Mouse (Mus musculus): Measurements from ENCODE around the gene Dtnb. TPM values are rescaled to one million over a fixed set of nuclear protein-coding genes. Genes with fewer than 3 reads are reported as not detected.
A peak's percentile ranks its signal among the peaks of the same experiment; 100 is the strongest.

The Dtnb gene
- total and polyA plus RNA-seq, 2 experiments: 11.7 to 35.6 TPM

GRCm38 (mm10) chr12:3739749-3740704 is 167.8 kb downstream of the Dtnb start:
- Histone ChIP-seq H3K9ac (ENCODE audit: low read depth, low read length) (no peak overlapping the region), H3K4me1 (ENCODE audit: control insufficient read depth, insufficient read depth, low read length) (no peaks in the 10 kb centered on the region; the same call in none of the 2 replicates), H3K27ac (replicated peaks; ENCODE audit: insufficient read depth, low read depth, low read length) (peak overlapping the region; percentile 2; the same call in 1 of the 2 replicates), H3K36me3 (ENCODE audit: control insufficient read depth, insufficient read depth, low read length) (no peaks in the 10 kb centered on the region), H3K27me3 (ENCODE audit: control insufficient read depth, insufficient read depth, low read length) (no peaks in the 10 kb centered on the region), H3K79me2 (ENCODE audit: control insufficient read depth, insufficient read depth, low read length) (no peaks in the 10 kb centered on the region), H3K4me3 (ENCODE audit: insufficient read depth, low read depth, low read length) (no peak overlapping the region)
- WGBS: 71% methylated on average over 18 of the region's 18 CpGs
- no peak for DNase-seq (ENCODE audit: extremely low read depth, low read depth, low spot score)
- TF ChIP-seq CTCF (IDR thresholded peaks at IDR 0.05; ENCODE audit: low read depth, low read length): no peak
- TF ChIP-seq POLR2A (IDR thresholded peaks at IDR 0.05; ENCODE audit: extremely low read depth, insufficient read depth, low read length): no peak

- Histone ChIP-seq H3K27me3 (ENCODE audit: control insufficient read depth, insufficient read depth, low read length) (no peaks in the 10 kb centered on the region), H3K36me3 (ENCODE audit: control insufficient read depth, insufficient read depth, low read length) (no peaks in the 10 kb centered on the region), H3K79me2 (ENCODE audit: control insufficient read depth, insufficient read depth, low read length) (no peaks in the 10 kb centered on the region), H3K4me3 (ENCODE audit: insufficient read depth, low read depth, low read length) (no peak overlapping the region), H3K4me1 (ENCODE audit: control insufficient read depth, insufficient read depth, low read length) (no peaks in the 10 kb centered on the region; the same call in none of the 2 replicates), H3K9ac (ENCODE audit: low read depth, low read length) (no peak overlapping the region), H3K27ac (replicated peaks; ENCODE audit: insufficient read depth, low read depth, low read length) (no peak overlapping the region)
- no peak for DNase-seq (ENCODE audit: extremely low read depth, low read depth, low spot score)
- TF ChIP-seq CTCF (IDR thresholded peaks at IDR 0.05; ENCODE audit: low read depth, low read length) (no peak), POLR2A (IDR thresholded peaks at IDR 0.05; ENCODE audit: extremely low read depth, insufficient read depth, low read length) (no peak)
- 83% methylated on average over 3 of the region's 3 CpGs for WGBS
Observed at GRCm38 (mm10) chr12:3740705-3741081, 168.5 kb downstream of the Dtnb start.

- Histone ChIP-seq H3K36me3 (ENCODE audit: control insufficient read depth, insufficient read depth, low read length) (no peaks in the 10 kb centered on the region), H3K4me1 (ENCODE audit: control insufficient read depth, insufficient read depth, low read length) (peaks cover 2% of the 10 kb centered on the region), H3K27me3 (ENCODE audit: control insufficient read depth, insufficient read depth, low read length) (no peaks in the 10 kb centered on the region), H3K9ac (ENCODE audit: low read depth, low read length) (no peak overlapping the region), H3K27ac (replicated peaks; ENCODE audit: insufficient read depth, low read depth, low read length) (no peak overlapping the region), H3K79me2 (ENCODE audit: control insufficient read depth, insufficient read depth, low read length) (no peaks in the 10 kb centered on the region), H3K4me3 (ENCODE audit: insufficient read depth, low read depth, low read length) (no peak overlapping the region)
- WGBS: 73% methylated on average over 7 of the region's 7 CpGs
- TF ChIP-seq CTCF (IDR thresholded peaks at IDR 0.05; ENCODE audit: low read depth, low read length) (no peak), POLR2A (IDR thresholded peaks at IDR 0.05; ENCODE audit: extremely low read depth, insufficient read depth, low read length) (no peak)
- DNase-seq (ENCODE audit: extremely low read depth, low read depth, low spot score): peak; percentile 12
Observed at GRCm38 (mm10) chr12:3745432-3746105, 173.4 kb downstream of the Dtnb start.

- peaks cover 2% of the 10 kb centered on the region for H3K4me1 ChIP-seq (ENCODE audit: control insufficient read depth, insufficient read depth, low read length)
- WGBS: 97% methylated on average over 3 of the region's 3 CpGs
- H3K9ac ChIP-seq (ENCODE audit: low read depth, low read length): no peak overlapping the region
- H3K27me3 ChIP-seq (ENCODE audit: control insufficient read depth, insufficient read depth, low read length): no peaks in the 10 kb centered on the region
- no peak overlapping the region for H3K27ac ChIP-seq (replicated peaks; ENCODE audit: insufficient read depth, low read depth, low read length)
- 0 out of 2 replicates have a peak, but pooled peaks cover 1% of the 10 kb centered on the region for H3K36me3 ChIP-seq (ENCODE audit: control insufficient read depth, insufficient read depth, low read length)
- DNase-seq (ENCODE audit: extremely low read depth, low read depth, low spot score): no peak
- no peak for TF ChIP-seq POLR2A (IDR thresholded peaks at IDR 0.05; ENCODE audit: extremely low read depth, insufficient read depth, low read length)
- no peak for TF ChIP-seq CTCF (IDR thresholded peaks at IDR 0.05; ENCODE audit: low read depth, low read length)
- H3K4me3 ChIP-seq (ENCODE audit: insufficient read depth, low read depth, low read length): no peak overlapping the region
- no peaks in the 10 kb centered on the region for H3K79me2 ChIP-seq (ENCODE audit: control insufficient read depth, insufficient read depth, low read length)
Observed at GRCm38 (mm10) chr12:3746369-3746768, 174.2 kb downstream of the Dtnb start.

- Histone ChIP-seq H3K4me1 (ENCODE audit: control insufficient read depth, insufficient read depth, low read length) (peaks cover 2% of the 10 kb centered on the region), H3K9ac (ENCODE audit: low read depth, low read length) (no peak overlapping the region), H3K36me3 (ENCODE audit: control insufficient read depth, insufficient read depth, low read length) (peaks cover 7% of the 10 kb centered on the region), H3K4me3 (ENCODE audit: insufficient read depth, low read depth, low read length) (no peak overlapping the region), H3K27me3 (ENCODE audit: control insufficient read depth, insufficient read depth, low read length) (no peaks in the 10 kb centered on the region), H3K27ac (replicated peaks; ENCODE audit: insufficient read depth, low read depth, low read length) (no peak overlapping the region), H3K79me2 (ENCODE audit: control insufficient read depth, insufficient read depth, low read length) (no peaks in the 10 kb centered on the region)
- no peak for TF ChIP-seq CTCF (IDR thresholded peaks at IDR 0.05; ENCODE audit: low read depth, low read length)
- TF ChIP-seq POLR2A (IDR thresholded peaks at IDR 0.05; ENCODE audit: extremely low read depth, insufficient read depth, low read length): no peak
- DNase-seq (ENCODE audit: extremely low read depth, low read depth, low spot score): no peak
- 89% methylated on average over 4 of the region's 4 CpGs for WGBS
Observed at GRCm38 (mm10) chr12:3747583-3747982, 175.4 kb downstream of the Dtnb start.

All from liver, adult 2 months (tissue).